Mouse (Mus musculus): Measurements from ENCODE around the gene Lsm3. TPM values are rescaled to one million over a fixed set of nuclear protein-coding genes. Genes with fewer than 3 reads are reported as not detected.
A peak's percentile ranks its signal among the peaks of the same experiment; 100 is the strongest.
"Not testable (repeated sequence)": the region's sequence is repeated elsewhere in the genome, so short reads cannot be mapped to it uniquely, and the experiment has no call there.

The Lsm3 gene
- polyA plus RNA-seq (2012; rRNA removed), result 23.8 and 25.5 TPM in 2 replicates

DNA sequence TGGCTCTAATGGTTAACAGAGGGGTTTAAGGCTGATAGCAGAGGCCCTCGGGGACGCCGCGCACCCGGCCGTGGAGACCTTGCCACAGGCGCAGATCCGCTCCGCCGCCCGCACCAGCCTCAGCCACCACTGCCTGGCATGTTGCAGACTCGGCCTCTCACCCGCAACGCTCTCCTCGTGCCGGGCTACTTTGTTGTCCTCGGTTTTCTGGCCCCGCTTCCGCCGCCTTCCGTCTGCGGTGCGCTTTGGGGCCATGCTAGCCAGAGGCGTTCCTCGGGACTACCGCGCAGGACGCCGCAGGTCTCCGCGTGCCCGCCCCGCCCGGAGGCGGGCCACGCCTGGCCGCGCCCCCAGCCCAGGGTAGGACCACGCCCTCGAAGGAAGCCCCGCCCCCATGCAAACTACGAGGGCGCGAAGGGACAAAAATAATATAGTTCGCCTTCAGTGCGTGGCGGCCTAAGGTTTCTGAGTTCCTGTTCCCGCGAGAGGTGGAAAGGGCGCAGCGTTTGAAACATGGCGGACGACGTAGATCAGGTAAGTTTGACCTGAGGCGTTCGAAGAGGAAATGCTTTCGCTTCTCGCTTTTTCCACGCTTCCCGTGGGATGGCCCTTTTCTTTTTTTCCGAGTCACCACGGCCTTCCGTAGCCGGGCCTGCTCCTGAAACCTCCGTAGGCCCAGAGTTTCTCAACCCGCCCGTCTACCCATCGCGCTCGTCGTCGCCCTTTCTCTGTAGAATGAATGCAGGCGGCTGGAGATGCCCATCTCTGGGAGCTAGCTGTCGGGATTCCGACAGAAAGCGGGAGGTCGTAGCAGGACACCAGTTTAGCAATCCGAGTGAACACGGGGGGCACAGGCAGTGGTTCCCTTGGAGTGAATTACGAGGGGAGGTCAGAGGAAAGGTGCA, at the start of gene Lsm3, which contains the start of gene Xpc:
Lsm3 (plus strand) TSS at position 384 of the 905 bp plus-strand sequence.
Xpc (minus strand) TSS at position 344 of the 905 bp plus-strand sequence.
- DNase-seq, result peak; percentile 99
- TF ChIP-seq CTCF (conservative IDR thresholded peaks at IDR 0.05; ENCODE audit: insufficient read depth, insufficient read length, low read depth, low read length) (no peak), POLR2A (IDR thresholded peaks at IDR 0.05; ENCODE audit: low read depth, low read length) (no peak)
- no peaks in the 10 kb centered on the region; the same call in 1 of the 2 replicates for H3K36me3 ChIP-seq (ENCODE audit: control insufficient read depth, insufficient read depth, low read length)
- H3K4me1 ChIP-seq (ENCODE audit: control insufficient read depth, insufficient read depth, low read length), result peaks cover 4% of the 10 kb centered on the region; the same call in 1 of the 2 replicates
- no peaks in the 10 kb centered on the region for H3K27me3 ChIP-seq (replicated peaks; ENCODE audit: control insufficient read depth, insufficient read depth, low read length)
- H3K4me3 ChIP-seq (ENCODE audit: insufficient read depth, low read depth, low read length), result peak within 1 kb of the TSS; percentile 77
- WGBS, result under 1% methylated on average over 80 of the region's 80 CpGs
- peak within 1 kb of the TSS; percentile 76 for H3K27ac ChIP-seq (ENCODE audit: insufficient read depth, low read depth, low read length)

DNA sequence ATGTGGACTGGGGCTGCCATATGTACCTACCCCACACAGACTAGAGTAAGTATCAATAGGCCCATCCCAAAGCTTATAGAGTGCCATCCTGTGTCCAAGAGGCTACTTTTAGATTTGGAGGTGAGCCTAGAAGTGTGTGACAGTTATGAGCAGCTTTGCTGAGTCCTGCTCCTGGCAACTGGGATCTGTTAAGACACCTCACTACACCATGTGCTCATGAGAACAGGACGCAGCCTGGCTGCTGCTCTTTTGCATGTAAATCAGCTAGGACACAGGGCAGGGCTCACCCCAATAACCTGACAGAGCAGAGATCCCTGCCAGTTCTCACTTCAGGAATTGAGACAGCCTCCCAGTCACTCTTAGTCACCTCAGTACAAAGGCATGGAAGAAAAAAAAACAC, 48.6 kb upstream of the Lsm3 start:
- H3K27me3 ChIP-seq (replicated peaks; ENCODE audit: control insufficient read depth, insufficient read depth, low read length), result no peaks in the 10 kb centered on the region
- DNase-seq, result no peak
- H3K4me3 ChIP-seq (ENCODE audit: insufficient read depth, low read depth, low read length), result no peak overlapping the region
- peaks cover 5% of the 10 kb centered on the region; the same call in 1 of the 2 replicates for H3K4me1 ChIP-seq (ENCODE audit: control insufficient read depth, insufficient read depth, low read length)
- WGBS, result 78% methylated on average over 1 of the region's 1 CpGs
- H3K36me3 ChIP-seq (ENCODE audit: control insufficient read depth, insufficient read depth, low read length), result peaks cover 6% of the 10 kb centered on the region; the same call in 1 of the 2 replicates
- TF ChIP-seq CTCF (conservative IDR thresholded peaks at IDR 0.05; ENCODE audit: insufficient read depth, insufficient read length, low read depth, low read length) (no peak), POLR2A (IDR thresholded peaks at IDR 0.05; ENCODE audit: low read depth, low read length) (no peak)
- no peak overlapping the region for H3K27ac ChIP-seq (ENCODE audit: insufficient read depth, low read depth, low read length)

DNA sequence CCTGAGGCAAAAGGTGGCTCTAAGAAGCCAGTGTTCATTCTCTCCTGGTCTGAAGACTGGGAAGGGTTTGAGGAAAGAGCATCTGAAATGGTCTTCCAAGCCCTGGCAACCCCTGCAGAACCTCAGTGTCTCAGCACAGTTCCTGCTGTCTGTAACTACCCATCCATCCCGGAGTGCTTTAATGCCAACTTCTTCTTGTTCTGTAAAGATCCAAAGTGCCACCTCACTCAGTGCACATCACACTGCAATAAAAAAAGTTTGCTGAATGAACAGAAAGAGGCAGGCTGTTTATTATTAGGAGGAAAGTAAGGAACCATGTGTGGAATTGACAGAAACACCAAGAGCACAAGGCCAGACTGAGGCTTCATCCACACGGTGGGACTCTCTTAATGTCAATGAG, 45.0 kb upstream of the Lsm3 start:
- no peak for DNase-seq
- Histone ChIP-seq H3K27ac (ENCODE audit: insufficient read depth, low read depth, low read length) (no peak overlapping the region), H3K4me1 (ENCODE audit: control insufficient read depth, insufficient read depth, low read length) (peaks cover 11% of the 10 kb centered on the region; the same call in 1 of the 2 replicates), H3K36me3 (ENCODE audit: control insufficient read depth, insufficient read depth, low read length) (0 out of 2 replicates have a peak, but pooled peaks cover 1% of the 10 kb centered on the region), H3K4me3 (ENCODE audit: insufficient read depth, low read depth, low read length) (no peak overlapping the region), H3K27me3 (replicated peaks; ENCODE audit: control insufficient read depth, insufficient read depth, low read length) (no peaks in the 10 kb centered on the region)
- TF ChIP-seq POLR2A (IDR thresholded peaks at IDR 0.05; ENCODE audit: low read depth, low read length), result no peak
- no peak for TF ChIP-seq CTCF (conservative IDR thresholded peaks at IDR 0.05; ENCODE audit: insufficient read depth, insufficient read length, low read depth, low read length)
- WGBS, result 76% methylated on average over 2 of the region's 2 CpGs

DNA sequence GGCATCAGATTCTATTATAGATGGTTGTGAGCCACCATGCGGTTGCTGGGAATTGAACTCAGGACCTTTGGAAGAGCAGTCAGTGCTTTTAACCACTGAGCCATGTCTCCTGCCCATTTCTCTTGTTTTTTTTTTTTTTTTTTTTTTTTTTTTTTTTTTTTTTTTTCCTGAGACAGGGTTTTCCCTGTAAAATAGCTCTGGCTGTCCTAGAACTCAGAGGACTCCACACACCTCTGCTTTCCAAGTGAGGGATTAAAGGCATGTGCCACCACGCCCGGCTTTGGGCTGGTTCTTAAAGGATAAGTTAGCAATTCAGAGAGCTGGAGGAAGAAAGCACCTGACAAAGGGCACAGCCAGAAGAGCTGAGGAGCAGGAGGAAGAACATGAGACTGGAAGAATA, 44.3 kb upstream of the Lsm3 start:
- H3K4me3 ChIP-seq (ENCODE audit: insufficient read depth, low read depth, low read length); H3K36me3 ChIP-seq (ENCODE audit: control insufficient read depth, insufficient read depth, low read length); H3K27ac ChIP-seq (ENCODE audit: insufficient read depth, low read depth, low read length); H3K4me1 ChIP-seq (ENCODE audit: control insufficient read depth, insufficient read depth, low read length); DNase-seq; H3K27me3 ChIP-seq (replicated peaks; ENCODE audit: control insufficient read depth, insufficient read depth, low read length): not testable (repeated sequence)
- WGBS, result 84% methylated on average over 3 of the region's 3 CpGs

DNA sequence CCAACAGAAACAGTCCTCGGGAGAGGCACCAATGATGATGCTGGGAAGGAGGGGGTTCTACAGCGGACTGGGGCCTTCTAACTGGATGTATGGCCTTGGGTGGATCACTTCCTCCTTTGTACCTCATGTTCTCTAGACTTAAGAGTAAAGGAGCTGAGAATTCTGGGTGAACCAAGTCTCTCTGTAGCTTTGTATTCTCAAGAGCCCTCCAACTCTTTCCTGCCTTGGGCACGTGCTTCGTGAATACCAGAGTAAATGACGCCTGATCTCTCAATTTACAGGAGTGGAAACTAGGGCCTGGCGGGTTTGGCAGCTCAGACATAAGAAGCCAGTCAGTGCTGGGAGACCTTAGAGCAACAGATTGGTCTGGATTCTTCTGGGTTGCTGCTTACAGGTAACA, 43.4 kb upstream of the Lsm3 start:
- TF ChIP-seq POLR2A (IDR thresholded peaks at IDR 0.05; ENCODE audit: low read depth, low read length) (no peak), CTCF (conservative IDR thresholded peaks at IDR 0.05; ENCODE audit: insufficient read depth, insufficient read length, low read depth, low read length) (no peak)
- H3K27ac ChIP-seq (ENCODE audit: insufficient read depth, low read depth, low read length), result peak overlapping the region; percentile 58; the same call in 1 of the 2 replicates
- H3K36me3 ChIP-seq (ENCODE audit: control insufficient read depth, insufficient read depth, low read length), result no peaks in the 10 kb centered on the region
- H3K4me1 ChIP-seq (ENCODE audit: control insufficient read depth, insufficient read depth, low read length), result peaks cover 8% of the 10 kb centered on the region; the same call in 1 of the 2 replicates
- 32% methylated on average over 6 of the region's 6 CpGs for WGBS
- no peaks in the 10 kb centered on the region for H3K27me3 ChIP-seq (replicated peaks; ENCODE audit: control insufficient read depth, insufficient read depth, low read length)
- DNase-seq, result peak; percentile 12
- H3K4me3 ChIP-seq (ENCODE audit: insufficient read depth, low read depth, low read length), result peak overlapping the region; percentile 67

DNA sequence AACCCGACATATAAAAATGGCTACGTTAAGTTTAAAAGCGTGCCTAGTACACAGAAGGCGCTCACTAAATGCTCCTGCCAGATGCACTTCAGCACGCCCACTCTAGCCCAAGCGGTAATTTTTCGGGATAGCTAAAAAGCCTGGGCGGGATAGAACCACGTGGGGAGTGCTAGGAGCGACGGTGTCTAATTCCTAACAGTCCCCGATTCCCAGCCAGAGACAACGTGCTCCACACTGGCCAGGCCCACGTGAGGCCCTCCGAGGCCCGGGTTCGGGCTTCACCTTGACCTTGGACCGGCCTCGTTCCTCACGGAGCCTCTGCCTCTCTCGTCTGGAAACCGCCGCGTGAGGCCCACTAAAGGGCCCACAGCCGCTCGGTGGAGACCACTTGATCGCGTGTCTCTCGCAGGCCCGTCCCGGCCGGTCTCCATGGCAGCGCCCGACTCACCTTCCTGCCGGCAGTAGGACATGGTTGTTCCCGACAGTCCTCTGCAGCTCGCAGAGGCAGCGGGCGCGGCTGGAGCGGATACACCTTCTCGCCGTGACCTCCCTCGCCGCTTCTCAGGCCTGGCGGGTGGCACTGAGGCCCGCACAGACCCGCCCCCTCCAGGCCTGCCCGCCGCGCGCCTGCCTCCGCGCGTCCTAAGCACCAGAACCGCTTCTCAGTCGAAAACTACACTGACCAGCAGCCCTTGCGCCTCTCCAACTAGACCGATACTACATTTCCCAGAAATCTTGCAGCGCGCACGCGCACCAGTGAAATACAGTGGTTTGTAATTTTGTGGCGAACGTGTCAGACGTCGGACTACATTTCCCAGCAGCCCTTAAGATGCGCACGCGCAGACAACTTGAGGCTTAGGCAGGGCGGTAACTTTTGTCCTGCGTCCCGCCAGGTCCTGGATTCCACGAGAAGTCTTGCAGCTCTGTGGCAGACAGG, 42.6 kb upstream of the Lsm3 start, which contains the start of the genes Chchd4 and Tmem43:
Chchd4 (minus strand) TSS at position 679 of the 937 bp plus-strand sequence.
Tmem43 (plus strand) TSS at position 836 of the 937 bp plus-strand sequence.
- 1% methylated on average over 74 of the region's 74 CpGs for WGBS

More for the DNA sequence above, 42.6 kb upstream of the Lsm3 start, which contains the start of the genes Chchd4 and Tmem43:
- H3K27ac ChIP-seq (ENCODE audit: insufficient read depth, low read depth, low read length), result peak within 1 kb of the TSS; percentile 58
- H3K27me3 ChIP-seq (replicated peaks; ENCODE audit: control insufficient read depth, insufficient read depth, low read length), result no peaks in the 10 kb centered on the region
- peaks cover 8% of the 10 kb centered on the region; the same call in 1 of the 2 replicates for H3K4me1 ChIP-seq (ENCODE audit: control insufficient read depth, insufficient read depth, low read length)
- H3K36me3 ChIP-seq (ENCODE audit: control insufficient read depth, insufficient read depth, low read length), result no peaks in the 10 kb centered on the region; the same call in 1 of the 2 replicates
- DNase-seq, result peak; percentile 100
- H3K4me3 ChIP-seq (ENCODE audit: insufficient read depth, low read depth, low read length), result peak within 1 kb of the TSS; percentile 71
- TF ChIP-seq POLR2A (IDR thresholded peaks at IDR 0.05; ENCODE audit: low read depth, low read length) (no peak), CTCF (conservative IDR thresholded peaks at IDR 0.05; ENCODE audit: insufficient read depth, insufficient read length, low read depth, low read length) (no peak)
